Mouse (Mus musculus): ENCODE results near the gene Palmd. TPM values are rescaled to one million over a fixed set of nuclear protein-coding genes. Genes with fewer than 3 reads are reported as not detected.
A peak's percentile ranks its signal among the peaks of the same experiment; 100 is the strongest.

Gene Palmd
- polyA plus RNA-seq, 1 experiment from 2014 or later = 6.4 TPM

GRCm38 (mm10) chr3:116923042-116923441, 45.7 kb downstream of the Palmd start:
- no peak for ATAC-seq (ENCODE audit: low read depth)
- no peak overlapping the region for H3K27ac ChIP-seq (replicated peaks)
- WGBS = 74% methylated on average over 12 of the region's 12 CpGs

GRCm38 (mm10) chr3:116921535-116921934, 47.3 kb downstream of the Palmd start:
- WGBS = 87% methylated on average over 3 of the region's 3 CpGs
- Histone ChIP-seq H3K27me3 (no peaks in the 10 kb centered on the region), H3K36me3 (no peaks in the 10 kb centered on the region), H3K4me1 (replicated peaks) (no peaks in the 10 kb centered on the region; the same call in 1 of the 2 replicates), H3K27ac (replicated peaks) (no peak overlapping the region), H3K4me2 (no peak overlapping the region), H3K9me3 (no peaks in the 10 kb centered on the region), H3K9ac (no peak overlapping the region), H3K4me3 (no peak overlapping the region)
- no peak for ATAC-seq (ENCODE audit: low read depth)

More at GRCm38 (mm10) chr3:116923042-116923441, 45.7 kb downstream of the Palmd start:
- H3K4me1 ChIP-seq (replicated peaks) = no peaks in the 10 kb centered on the region; the same call in 1 of the 2 replicates
- no peak overlapping the region for H3K4me2 ChIP-seq
- no peaks in the 10 kb centered on the region for H3K36me3 ChIP-seq
- H3K9me3 ChIP-seq = no peaks in the 10 kb centered on the region
- no peak overlapping the region for H3K4me3 ChIP-seq
- no peaks in the 10 kb centered on the region for H3K27me3 ChIP-seq
- no peak overlapping the region for H3K9ac ChIP-seq

DNA sequence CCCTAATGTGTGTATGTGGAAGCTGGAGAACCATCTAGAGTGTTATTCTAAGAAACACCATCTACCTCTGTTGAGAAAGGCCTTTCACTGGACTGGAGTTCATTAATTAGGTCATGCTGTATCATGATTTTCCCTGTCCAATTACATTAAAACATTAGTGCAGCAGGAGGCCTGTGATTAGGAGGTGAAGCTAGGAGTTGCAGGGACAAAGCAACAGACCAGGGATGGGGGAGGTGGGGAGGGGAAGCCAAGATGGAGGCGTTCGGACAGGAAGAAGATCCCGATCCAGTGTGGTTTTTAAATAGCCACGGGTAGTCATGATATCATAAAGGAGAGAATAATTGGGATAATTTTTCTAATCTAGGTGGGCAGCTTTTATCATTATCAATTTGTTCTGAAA, 51.8 kb downstream of the Palmd start:
- no peaks in the 10 kb centered on the region for H3K4me1 ChIP-seq (replicated peaks)

DNA sequence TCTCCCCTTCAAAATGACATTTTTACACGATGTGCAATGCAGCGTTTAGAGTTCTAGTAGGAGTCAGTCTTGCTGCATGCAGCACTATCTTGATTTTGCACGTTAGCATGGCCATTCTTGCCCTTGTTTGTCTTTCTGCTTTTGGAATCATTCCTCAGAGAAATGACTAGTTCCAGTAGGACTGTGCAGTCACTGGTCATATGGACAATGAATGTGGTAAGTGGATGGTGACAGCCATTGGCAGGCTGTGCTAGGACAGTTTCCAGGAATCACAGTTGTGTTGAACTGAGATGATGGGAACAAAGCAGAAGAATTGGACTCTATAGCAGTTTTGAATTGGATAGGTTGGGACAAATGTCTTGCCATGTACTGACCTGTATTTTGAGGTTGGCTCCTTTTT, 53.9 kb downstream of the Palmd start:
- H3K27me3 ChIP-seq = no peaks in the 10 kb centered on the region
- H3K4me2 ChIP-seq = no peak overlapping the region
- WGBS = 89% methylated on average over 3 of the region's 3 CpGs
- no peak for ATAC-seq (ENCODE audit: low read depth)
- no peak overlapping the region for H3K4me3 ChIP-seq
- no peak overlapping the region for H3K27ac ChIP-seq (replicated peaks)
- no peaks in the 10 kb centered on the region for H3K36me3 ChIP-seq
- no peak overlapping the region for H3K9ac ChIP-seq
- H3K9me3 ChIP-seq = no peaks in the 10 kb centered on the region
- H3K4me1 ChIP-seq (replicated peaks) = no peaks in the 10 kb centered on the region

More for the DNA sequence above, 51.8 kb downstream of the Palmd start:
- no peak overlapping the region for H3K9ac ChIP-seq
- H3K36me3 ChIP-seq = no peaks in the 10 kb centered on the region
- WGBS = 90% methylated on average over 4 of the region's 4 CpGs
- no peaks in the 10 kb centered on the region for H3K9me3 ChIP-seq
- H3K4me2 ChIP-seq = no peak overlapping the region
- no peaks in the 10 kb centered on the region for H3K27me3 ChIP-seq
- no peak overlapping the region for H3K4me3 ChIP-seq
- no peak overlapping the region for H3K27ac ChIP-seq (replicated peaks)
- no peak for ATAC-seq (ENCODE audit: low read depth)

GRCm38 (mm10) chr3:116914374-116914773, 54.4 kb downstream of the Palmd start:
- H3K27ac ChIP-seq (replicated peaks) = no peak overlapping the region
- no peaks in the 10 kb centered on the region for H3K36me3 ChIP-seq
- H3K27me3 ChIP-seq = no peaks in the 10 kb centered on the region
- no peaks in the 10 kb centered on the region for H3K9me3 ChIP-seq
- H3K4me1 ChIP-seq (replicated peaks) = no peaks in the 10 kb centered on the region
- H3K9ac ChIP-seq = no peak overlapping the region
- no peak overlapping the region for H3K4me3 ChIP-seq
- ATAC-seq (ENCODE audit: low read depth) = no peak
- H3K4me2 ChIP-seq = no peak overlapping the region
- WGBS = 91% methylated on average over 6 of the region's 6 CpGs

- no peak overlapping the region for H3K4me2 ChIP-seq
- H3K9ac ChIP-seq = no peak overlapping the region
- 55% methylated on average over 9 of the region's 9 CpGs for WGBS
- no peaks in the 10 kb centered on the region for H3K27me3 ChIP-seq
- H3K4me1 ChIP-seq (replicated peaks) = no peaks in the 10 kb centered on the region
- H3K27ac ChIP-seq (replicated peaks) = no peak overlapping the region
- H3K36me3 ChIP-seq = no peaks in the 10 kb centered on the region
- no peak for ATAC-seq (ENCODE audit: low read depth)
- H3K4me3 ChIP-seq = no peak overlapping the region
- no peaks in the 10 kb centered on the region for H3K9me3 ChIP-seq
Measured at GRCm38 (mm10) chr3:116906596-116906995, 62.2 kb downstream of the Palmd start.

DNA sequence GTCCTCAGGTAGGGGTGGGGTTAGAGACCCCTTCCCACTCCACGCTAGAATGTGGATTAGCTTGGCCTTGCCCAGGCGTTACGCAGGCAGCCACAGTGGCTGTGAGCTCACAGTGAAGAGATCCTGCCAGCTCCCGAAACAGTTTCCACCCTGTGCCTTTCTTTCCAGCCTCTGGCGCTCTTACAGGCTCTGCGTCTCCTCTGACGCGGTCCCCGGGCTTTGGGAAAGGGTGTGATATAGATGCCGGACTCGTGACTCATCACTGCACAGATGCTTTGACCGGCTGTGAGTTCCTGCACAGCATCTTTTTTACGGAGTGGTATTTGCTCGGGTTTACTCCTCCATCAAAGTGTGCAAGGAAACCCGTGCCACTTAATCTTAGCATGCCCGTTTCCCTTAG, 62.9 kb downstream of the Palmd start:
- Histone ChIP-seq H3K27me3 (no peaks in the 10 kb centered on the region), H3K36me3 (no peaks in the 10 kb centered on the region), H3K4me2 (no peak overlapping the region), H3K9me3 (no peaks in the 10 kb centered on the region), H3K4me1 (replicated peaks) (no peaks in the 10 kb centered on the region), H3K4me3 (no peak overlapping the region), H3K27ac (replicated peaks) (no peak overlapping the region), H3K9ac (no peak overlapping the region)
- 85% methylated on average over 16 of the region's 16 CpGs for WGBS
- ATAC-seq (ENCODE audit: low read depth) = no peak

DNA sequence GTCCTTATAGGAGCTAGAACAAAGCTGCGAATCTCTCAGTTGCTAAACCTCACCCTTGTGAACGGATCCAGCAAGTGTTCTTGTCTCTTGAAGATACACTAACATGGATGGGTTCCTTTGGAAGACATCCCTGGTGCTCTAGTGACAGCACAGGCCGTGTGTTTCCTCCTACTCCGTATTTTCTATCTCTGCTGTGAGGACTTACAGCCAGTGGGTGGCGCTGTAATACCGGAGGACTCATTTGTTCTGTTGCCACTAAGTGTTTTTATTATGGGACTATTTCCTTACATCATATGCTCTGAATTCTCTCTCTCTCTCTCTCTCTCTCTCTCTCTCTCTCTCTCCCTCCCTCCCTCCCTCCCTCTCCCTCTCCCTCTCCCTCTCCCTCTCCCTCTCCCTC, 64.6 kb downstream of the Palmd start:
- WGBS = 22% methylated on average over 6 of the region's 6 CpGs

DNA sequence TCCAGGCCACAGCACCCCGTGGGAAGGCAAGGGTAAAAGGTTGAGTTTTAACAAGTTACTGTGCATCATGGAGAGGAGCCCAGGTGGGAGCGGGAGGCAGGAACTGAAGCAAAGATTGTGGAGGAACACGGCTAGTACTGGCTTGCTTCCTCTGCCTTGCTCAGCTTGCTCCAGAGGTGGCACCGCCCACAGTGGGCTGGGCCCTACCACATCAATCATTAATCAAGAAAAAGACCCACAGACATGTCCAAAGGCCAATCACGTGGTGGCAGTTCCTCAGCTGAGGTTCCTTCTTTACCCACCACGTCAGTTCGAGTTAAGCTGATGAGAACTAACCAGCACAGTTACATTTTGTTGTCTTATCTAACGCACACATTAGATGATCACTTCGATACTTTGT, 75.9 kb downstream of the Palmd start:
- no peak overlapping the region for H3K4me3 ChIP-seq
- no peaks in the 10 kb centered on the region for H3K9me3 ChIP-seq
- WGBS = 81% methylated on average over 9 of the region's 9 CpGs

More for the DNA sequence above, 64.6 kb downstream of the Palmd start:
- H3K4me3 ChIP-seq = no peak overlapping the region
- H3K4me2 ChIP-seq = no peak overlapping the region
- peak; percentile 63; the same call in 1 of the 2 replicates for ATAC-seq (ENCODE audit: low read depth)
- no peaks in the 10 kb centered on the region for H3K9me3 ChIP-seq
- H3K27ac ChIP-seq (replicated peaks) = no peak overlapping the region
- H3K9ac ChIP-seq = peak overlapping the region; percentile 48; the same call in 1 of the 2 replicates
- H3K27me3 ChIP-seq = no peaks in the 10 kb centered on the region
- no peaks in the 10 kb centered on the region for H3K36me3 ChIP-seq
- no peaks in the 10 kb centered on the region for H3K4me1 ChIP-seq (replicated peaks)

DNA sequence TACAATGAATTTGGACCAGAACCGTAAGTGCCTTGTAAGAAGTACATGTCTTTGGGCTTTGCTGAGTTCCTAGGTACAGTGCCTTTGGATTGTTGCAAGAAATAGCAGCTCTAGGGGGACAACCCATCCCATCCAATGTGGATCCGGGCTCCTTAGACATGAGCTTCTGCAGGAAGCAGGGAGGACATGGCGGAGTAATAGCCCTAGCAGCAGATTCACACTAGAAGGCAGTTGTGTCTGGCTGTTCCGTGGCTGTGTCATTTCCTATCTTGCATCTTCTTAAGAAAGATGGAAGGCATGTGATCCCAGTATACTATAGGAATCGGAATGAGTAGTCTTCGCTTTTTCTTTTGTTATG, 76.6 kb downstream of the Palmd start:
- no peak overlapping the region for H3K4me2 ChIP-seq
- no peaks in the 10 kb centered on the region for H3K9me3 ChIP-seq
- H3K36me3 ChIP-seq = no peaks in the 10 kb centered on the region
- H3K27me3 ChIP-seq = no peaks in the 10 kb centered on the region
- no peak overlapping the region for H3K27ac ChIP-seq (replicated peaks)
- no peaks in the 10 kb centered on the region for H3K4me1 ChIP-seq (replicated peaks)
- no peak overlapping the region for H3K4me3 ChIP-seq
- 88% methylated on average over 6 of the region's 6 CpGs for WGBS
- ATAC-seq (ENCODE audit: low read depth) = no peak
- no peak overlapping the region for H3K9ac ChIP-seq

More for the DNA sequence above, 75.9 kb downstream of the Palmd start:
- H3K9ac ChIP-seq = no peak overlapping the region
- no peak for ATAC-seq (ENCODE audit: low read depth)
- no peaks in the 10 kb centered on the region for H3K27me3 ChIP-seq
- no peak overlapping the region for H3K27ac ChIP-seq (replicated peaks)
- H3K4me2 ChIP-seq = no peak overlapping the region
- H3K4me1 ChIP-seq (replicated peaks) = no peaks in the 10 kb centered on the region
- no peaks in the 10 kb centered on the region for H3K36me3 ChIP-seq

GRCm38 (mm10) chr3:116891436-116892205, 77.2 kb downstream of the Palmd start:
- no peak for ATAC-seq (ENCODE audit: low read depth)
- Histone ChIP-seq H3K9ac (no peak overlapping the region), H3K27ac (replicated peaks) (no peak overlapping the region), H3K4me3 (no peak overlapping the region), H3K4me2 (no peak overlapping the region), H3K36me3 (no peaks in the 10 kb centered on the region), H3K9me3 (no peaks in the 10 kb centered on the region), H3K27me3 (no peaks in the 10 kb centered on the region), H3K4me1 (replicated peaks) (no peaks in the 10 kb centered on the region)
- WGBS = 69% methylated on average over 17 of the region's 17 CpGs

DNA sequence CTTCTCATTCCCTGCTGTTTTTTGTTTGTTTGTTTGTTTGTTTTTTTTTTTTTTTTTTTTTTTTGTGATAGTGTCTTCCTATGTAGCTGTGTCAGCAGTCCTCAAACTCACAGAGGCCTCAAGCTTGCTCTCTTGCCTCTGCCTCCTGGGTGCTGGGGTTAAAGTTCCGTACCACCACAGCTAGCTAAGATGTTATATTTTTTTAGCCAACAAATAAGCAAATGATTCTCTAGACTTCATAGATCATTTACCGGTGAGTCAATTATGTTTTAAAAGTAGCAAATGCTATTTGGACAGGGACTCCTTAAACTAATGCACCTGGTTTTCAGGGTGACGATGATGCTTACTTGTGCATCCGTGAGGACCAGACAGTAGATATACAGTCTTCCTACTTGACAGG, 78.2 kb downstream of the Palmd start:
- no peaks in the 10 kb centered on the region for H3K9me3 ChIP-seq
- no peak overlapping the region for H3K4me3 ChIP-seq
- H3K27me3 ChIP-seq = no peaks in the 10 kb centered on the region
- H3K4me2 ChIP-seq = no peak overlapping the region
- no peak for ATAC-seq (ENCODE audit: low read depth)
- WGBS = 93% methylated on average over 4 of the region's 4 CpGs
- no peaks in the 10 kb centered on the region for H3K36me3 ChIP-seq
- no peak overlapping the region for H3K27ac ChIP-seq (replicated peaks)
- no peaks in the 10 kb centered on the region for H3K4me1 ChIP-seq (replicated peaks)
- no peak overlapping the region for H3K9ac ChIP-seq

GRCm38 (mm10) chr3:116889358-116889757, 79.4 kb downstream of the Palmd start:
- ATAC-seq (ENCODE audit: low read depth) = no peak
- Histone ChIP-seq H3K4me1 (replicated peaks) (no peaks in the 10 kb centered on the region), H3K9me3 (no peaks in the 10 kb centered on the region), H3K4me2 (no peak overlapping the region), H3K4me3 (no peak overlapping the region), H3K36me3 (no peaks in the 10 kb centered on the region), H3K27me3 (no peaks in the 10 kb centered on the region), H3K9ac (no peak overlapping the region), H3K27ac (replicated peaks) (no peak overlapping the region)
- WGBS = 89% methylated on average over 7 of the region's 7 CpGs

Measured in neural tube, embryonic 13.5 days (tissue).